Mouse (Mus musculus) inflammation-experienced regulatory T-cells (primary cell): ENCODE results near the gene Prl. TPM values are rescaled to one million over a fixed set of nuclear protein-coding genes. Genes with fewer than 3 reads are reported as not detected.

Source experiments
- polyA plus RNA-seq, 2 experiments: library from polyadenylated mRNA; unstranded; fragments of 100-300 nt; shearing (Covaris generic); gene quantifications; one replicate each; pipeline ENCODE4 v1.2.1; 2017

The Prl gene
- under 1 TPM in 1 of 2 experiments, not detected in 1; 0.40 TPM for polyA plus RNA-seq

GRCm38 (mm10) chr13:27057270-27057669 is at the start of gene Prl:
Gene Prl (plus strand): TSS chr13:27057570.

GRCm38 (mm10) chr13:27093890-27094289 is 36.5 kb downstream of the Prl start, which contains the start of gene Prl3d1:
Gene Prl3d1 (plus strand): TSS chr13:27094190.

Other genes starting within 250 kb of the Prl start
- gene Prl3d1, start 36.6 kb downstream of the Prl start, polyA plus RNA-seq = under 1 TPM in 1 of 2 experiments, not detected in 1; 0.33 TPM
- not detected for gene Prl3d2, start 64.1 kb downstream of the Prl start, polyA plus RNA-seq
- not detected for gene Prl3d3, start 99.2 kb downstream of the Prl start, polyA plus RNA-seq
- gene Prl3c1, start 139.1 kb downstream of the Prl start, polyA plus RNA-seq = not detected
- gene Prl3b1, start 184.3 kb downstream of the Prl start, polyA plus RNA-seq = not detected
- not detected for gene Prl3a1, start 201.9 kb downstream of the Prl start, polyA plus RNA-seq